Mouse (Mus musculus) heart, embryonic 15.5 days (tissue): ENCODE results near the gene Lats1. TPM values are rescaled to one million over a fixed set of nuclear protein-coding genes. Genes with fewer than 3 reads are reported as not detected.

ENCODE experiments used
- ATAC-seq: fragments of 200-750 bp; cut with Nextera tagmentation; replicated peaks from 2 replicates; pipeline ENCODE4 v1.8.0; 2017; ENCODE audit warnings: low read depth, moderate TSS enrichment; ENCODE audit not compliant: insufficient number of reproducible peaks, insufficient read depth, low FRiP score
- H3K27ac ChIP-seq: fragments of 300-500 bp; sonication (generic); 2 replicates; pipeline ENCODE4 v1.5.1; 2015; ENCODE audit warnings: mild to moderate bottlenecking, inconsistent platforms
- H3K27me3 ChIP-seq: fragments of 300-500 bp; sonication (generic); 2 replicates; pipeline ENCODE4 v1.6.1; 2015; ENCODE audit warnings: inconsistent platforms
- H3K36me3 ChIP-seq: fragments of 300-500 bp; sonication (generic); 2 replicates; pipeline ENCODE4 v1.6.1; 2015; ENCODE audit warnings: mild to moderate bottlenecking, inconsistent platforms
- H3K4me1 ChIP-seq: fragments of 300-500 bp; sonication (generic); replicated peaks from 2 replicates; pipeline ENCODE4 v1.6.1; 2015; ENCODE audit warnings: inconsistent platforms
- H3K4me2 ChIP-seq: fragments of 300-500 bp; sonication (generic); 2 replicates; pipeline ENCODE4 v1.6.1; 2015; ENCODE audit warnings: inconsistent platforms, mild to moderate bottlenecking, moderate library complexity
- H3K4me3 ChIP-seq: fragments of 300-500 bp; sonication (generic); 2 replicates; pipeline ENCODE4 v1.5.1; 2015; ENCODE audit warnings: mild to moderate bottlenecking, inconsistent platforms
- H3K9ac ChIP-seq: fragments of 300-500 bp; sonication (generic); 2 replicates; pipeline ENCODE4 v1.6.1; 2015; ENCODE audit warnings: mild to moderate bottlenecking, inconsistent platforms
- H3K9me3 ChIP-seq: fragments of 300-500 bp; sonication (generic); replicated peaks from 2 replicates; pipeline ENCODE4 v1.6.1; 2016; ENCODE audit warnings: inconsistent platforms
- WGBS: fragments of 180-500 bp; shearing (Covaris S2); methylation state at CpG from one replicate; pipeline ENCODE4 v1.1.7; 2015; ENCODE audit warnings: mixed read lengths; 5-methylcytosine and 5-hydroxymethylcytosine counted together
- polyA plus RNA-seq: library from polyadenylated mRNA; unstranded; fragments of >200 nt; fragmentation: Nextera tagmentation; extraction: Ambion mirVana; gene quantifications from 2 replicates; pipeline ENCODE4 v1.2.1, GENCODE M21; 2015

The Lats1 gene
- polyA plus RNA-seq, result 2.9 and 4.2 TPM in 2 replicates

GRCm38 (mm10) chr10:7680731-7681301, at the start of gene Lats1, which contains the start of gene Pcmt1:
TSS of gene Lats1 (plus strand) at chr10:7681214.
TSS of gene Pcmt1 (minus strand) at chr10:7681136.
- Histone ChIP-seq H3K4me2 (peak within 1 kb of the TSS; percentile 80), H3K9ac (peak within 1 kb of the TSS; percentile 99), H3K27me3 (no peaks in the 10 kb centered on the region), H3K27ac (peak within 1 kb of the TSS; percentile 99), H3K4me1 (peaks cover 33% of the 10 kb centered on the region), H3K36me3 (peaks cover 24% of the 10 kb centered on the region), H3K4me3 (peak within 1 kb of the TSS; percentile 94), H3K9me3 (no peaks in the 10 kb centered on the region)
- peak; percentile 77 for ATAC-seq
- under 1% methylated on average over 61 of the region's 65 CpGs for WGBS

- Histone ChIP-seq H3K4me1 (no peaks in the 10 kb centered on the region), H3K27ac (no peak overlapping the region), H3K9ac (no peak overlapping the region), H3K4me3 (no peak overlapping the region), H3K36me3 (peaks cover 63% of the 10 kb centered on the region), H3K4me2 (no peak overlapping the region), H3K9me3 (no peaks in the 10 kb centered on the region), H3K27me3 (no peaks in the 10 kb centered on the region)
- 97% methylated on average over 12 of the region's 12 CpGs for WGBS
- no peak for ATAC-seq
These were observed 40.6 kb upstream of the Lats1 start for GRCm38 (mm10) chr10:7640366-7640765.

GRCm38 (mm10) chr10:7645911-7646310, 35.1 kb upstream of the Lats1 start:
- Histone ChIP-seq H3K9ac (no peak overlapping the region), H3K4me3 (no peak overlapping the region), H3K27me3 (no peaks in the 10 kb centered on the region), H3K9me3 (no peaks in the 10 kb centered on the region), H3K4me1 (peaks cover 7% of the 10 kb centered on the region), H3K4me2 (no peak overlapping the region), H3K36me3 (peaks cover 51% of the 10 kb centered on the region), H3K27ac (no peak overlapping the region)
- 87% methylated on average over 2 of the region's 2 CpGs for WGBS
- ATAC-seq, result no peak

- Histone ChIP-seq H3K9ac (no peak overlapping the region), H3K27ac (peak overlapping the region; percentile 21)
- 52% methylated on average over 4 of the region's 4 CpGs for WGBS
These were observed 32.0 kb upstream of the Lats1 start for GRCm38 (mm10) chr10:7649059-7649458.

GRCm38 (mm10) chr10:7651057-7651456, 30.0 kb upstream of the Lats1 start:
- 97% methylated on average over 2 of the region's 2 CpGs for WGBS
- no peak overlapping the region for H3K27ac ChIP-seq
- ATAC-seq, result no peak
- H3K9me3 ChIP-seq, result no peaks in the 10 kb centered on the region
- no peak overlapping the region for H3K9ac ChIP-seq
- no peaks in the 10 kb centered on the region for H3K27me3 ChIP-seq
- no peak overlapping the region for H3K4me3 ChIP-seq
- H3K4me2 ChIP-seq, result no peak overlapping the region
- H3K4me1 ChIP-seq, result peaks cover 7% of the 10 kb centered on the region
- H3K36me3 ChIP-seq, result peaks cover 20% of the 10 kb centered on the region

More at GRCm38 (mm10) chr10:7649059-7649458, 32.0 kb upstream of the Lats1 start:
- no peaks in the 10 kb centered on the region for H3K27me3 ChIP-seq
- H3K4me1 ChIP-seq, result peaks cover 7% of the 10 kb centered on the region
- H3K9me3 ChIP-seq, result no peaks in the 10 kb centered on the region
- H3K36me3 ChIP-seq, result peaks cover 28% of the 10 kb centered on the region
- no peak overlapping the region for H3K4me2 ChIP-seq
- ATAC-seq, result no peak
- no peak overlapping the region for H3K4me3 ChIP-seq

- H3K27me3 ChIP-seq, result no peaks in the 10 kb centered on the region
- H3K9ac ChIP-seq, result peak overlapping the region; percentile 95
- H3K4me2 ChIP-seq, result peak overlapping the region; percentile 81
- under 1% methylated on average over 44 of the region's 44 CpGs for WGBS
- peak overlapping the region; percentile 95 for H3K27ac ChIP-seq
- peak; percentile 70 for ATAC-seq
- H3K9me3 ChIP-seq, result no peaks in the 10 kb centered on the region
- H3K4me3 ChIP-seq, result peak overlapping the region; percentile 80
- H3K36me3 ChIP-seq, result no peaks in the 10 kb centered on the region
- peaks cover 10% of the 10 kb centered on the region; the same call in 1 of the 2 replicates for H3K4me1 ChIP-seq
These were observed 18.4 kb upstream of the Lats1 start for GRCm38 (mm10) chr10:7662471-7663141.

- peak; percentile 93 for ATAC-seq
- H3K27me3 ChIP-seq, result no peaks in the 10 kb centered on the region
- peaks cover 17% of the 10 kb centered on the region for H3K4me1 ChIP-seq
- WGBS, result under 1% methylated on average over 64 of the region's 64 CpGs
- H3K36me3 ChIP-seq, result no peaks in the 10 kb centered on the region
- H3K9me3 ChIP-seq, result no peaks in the 10 kb centered on the region
- peak overlapping the region; percentile 95 for H3K27ac ChIP-seq
- H3K9ac ChIP-seq, result peak overlapping the region; percentile 95
- H3K4me2 ChIP-seq, result peak overlapping the region; percentile 81
- peak overlapping the region; percentile 80 for H3K4me3 ChIP-seq
These were observed 17.6 kb upstream of the Lats1 start for GRCm38 (mm10) chr10:7663159-7664026.

GRCm38 (mm10) chr10:7664027-7664526, 16.9 kb upstream of the Lats1 start:
- Histone ChIP-seq H3K4me2 (peak overlapping the region; percentile 81), H3K27me3 (no peaks in the 10 kb centered on the region), H3K9ac (peak overlapping the region; percentile 95), H3K9me3 (no peaks in the 10 kb centered on the region), H3K4me1 (peaks cover 21% of the 10 kb centered on the region), H3K36me3 (no peaks in the 10 kb centered on the region), H3K27ac (peak overlapping the region; percentile 95; the same call in 1 of the 2 replicates), H3K4me3 (peak overlapping the region; percentile 80)
- ATAC-seq, result no peak
- WGBS, result 49% methylated on average over 6 of the region's 6 CpGs

- no peak for ATAC-seq
- H3K4me2 ChIP-seq, result no peak overlapping the region
- H3K36me3 ChIP-seq, result no peaks in the 10 kb centered on the region
- no peak overlapping the region for H3K27ac ChIP-seq
- H3K4me3 ChIP-seq, result no peak overlapping the region
- H3K27me3 ChIP-seq, result no peaks in the 10 kb centered on the region
- H3K4me1 ChIP-seq, result peaks cover 21% of the 10 kb centered on the region
- H3K9me3 ChIP-seq, result no peaks in the 10 kb centered on the region
- no peak overlapping the region for H3K9ac ChIP-seq
- 86% methylated on average over 1 of the region's 1 CpGs for WGBS
These were observed 16.1 kb upstream of the Lats1 start for GRCm38 (mm10) chr10:7664889-7665288.

GRCm38 (mm10) chr10:7667342-7667802, 13.6 kb upstream of the Lats1 start, which contains the start of gene Nup43:
TSS of gene Nup43 (plus strand) at chr10:7667503.
- Histone ChIP-seq H3K27me3 (no peaks in the 10 kb centered on the region), H3K4me1 (peaks cover 19% of the 10 kb centered on the region), H3K27ac (peak within 1 kb of the TSS; percentile 80), H3K9ac (peak within 1 kb of the TSS; percentile 77), H3K9me3 (no peaks in the 10 kb centered on the region), H3K4me3 (peak within 1 kb of the TSS; percentile 82), H3K4me2 (peak within 1 kb of the TSS; percentile 79), H3K36me3 (peaks cover 11% of the 10 kb centered on the region; the same call in 1 of the 2 replicates)
- ATAC-seq, result peak; percentile 75
- WGBS, result under 1% methylated on average over 24 of the region's 24 CpGs

- Histone ChIP-seq H3K9me3 (no peaks in the 10 kb centered on the region), H3K9ac (no peak overlapping the region), H3K4me3 (no peak overlapping the region), H3K36me3 (peaks cover 41% of the 10 kb centered on the region), H3K4me2 (no peak overlapping the region), H3K4me1 (0 out of 2 replicates have a peak, but pooled peaks cover under 1% of the 10 kb centered on the region), H3K27ac (no peak overlapping the region), H3K27me3 (no peaks in the 10 kb centered on the region)
- WGBS, result 62% methylated on average over 1 of the region's 1 CpGs
- no peak for ATAC-seq
These were observed 7.3 kb upstream of the Lats1 start for GRCm38 (mm10) chr10:7673673-7674072.
